Mouse (Mus musculus): ENCODE measurements at regions not wholly inside any gene's neighbourhood (a gene's known extent, or its start where the extent isn't known, plus 50 kb on each side); places are given as distances from the start of the nearest gene placed in this dataset.

GRCm38 (mm10) chr7:124880771-124881170, 563.7 kb upstream of the Kdm8 start:
- TF ChIP-seq CTCF (IDR thresholded peaks at IDR 0.05; ENCODE audit: borderline replicate concordance, insufficient read depth, low read length) (no peak), POLR2A (IDR thresholded peaks at IDR 0.05; ENCODE audit: low read depth, low read length) (no peak)
